Mouse (Mus musculus) forebrain, embryonic 12.5 days (tissue): ENCODE measurements at regions not wholly inside any gene's neighbourhood (a gene's known extent, or its start where the extent isn't known, plus 50 kb on each side); places are given as distances from the start of the nearest gene placed in this dataset.
"Not testable (repeated sequence)": the region's sequence is repeated elsewhere in the genome, so short reads cannot be mapped to it uniquely, and the experiment has no call there.

ENCODE experiments used
- ATAC-seq: fragments of 200-750 bp; cut with Nextera tagmentation; 2 replicates; pipeline ENCODE4 v1.8.0; 2017; ENCODE audit warnings: moderate TSS enrichment; ENCODE audit not compliant: low FRiP score
- H3K27ac ChIP-seq: fragments of 300-500 bp; sonication (generic); 2 replicates; pipeline ENCODE4 v1.5.1; 2016; ENCODE audit warnings: mild to moderate bottlenecking
- H3K27me3 ChIP-seq: fragments of 300-500 bp; sonication (generic); 2 replicates; pipeline ENCODE4 v1.6.1; 2016; ENCODE audit warnings: mild to moderate bottlenecking
- H3K36me3 ChIP-seq: fragments of 300-500 bp; sonication (generic); replicated peaks from 2 replicates; pipeline ENCODE4 v1.6.1; 2016; ENCODE audit warnings: mild to moderate bottlenecking
- H3K4me1 ChIP-seq: fragments of 300-500 bp; sonication (generic); 2 replicates; pipeline ENCODE4 v1.6.1; 2016
- H3K4me2 ChIP-seq: fragments of 300-500 bp; sonication (generic); 2 replicates; pipeline ENCODE4 v1.6.1; 2016; ENCODE audit warnings: mild to moderate bottlenecking, moderate library complexity
- H3K4me3 ChIP-seq: fragments of 300-500 bp; sonication (generic); replicated peaks from 2 replicates; pipeline ENCODE4 v1.5.1; 2016; ENCODE audit warnings: mild to moderate bottlenecking
- H3K9ac ChIP-seq: fragments of 300-500 bp; sonication (generic); 2 replicates; pipeline ENCODE4 v1.6.1; 2016; ENCODE audit warnings: mild to moderate bottlenecking
- H3K9me3 ChIP-seq: fragments of 300-500 bp; sonication (generic); 2 replicates; pipeline ENCODE4 v1.6.1; 2016
- WGBS: fragments of 180-500 bp; shearing (Covaris S2); methylation state at CpG from one replicate; pipeline ENCODE4 v1.1.7; 2016; 5-methylcytosine and 5-hydroxymethylcytosine counted together

- Histone ChIP-seq H3K9ac (no peak overlapping the region), H3K9me3 (no peaks in the 10 kb centered on the region), H3K4me1 (no peaks in the 10 kb centered on the region), H3K36me3 (no peaks in the 10 kb centered on the region), H3K4me3 (no peak overlapping the region), H3K27ac (no peak overlapping the region), H3K4me2 (no peak overlapping the region), H3K27me3 (no peaks in the 10 kb centered on the region)
- ATAC-seq, result no peak
- 80% methylated on average over 2 of the region's 2 CpGs for WGBS
Measured at GRCm38 (mm10) chr3:106320061-106320460, 85.9 kb downstream of the Chil6 start.

- H3K4me2 ChIP-seq, result no peak overlapping the region
- H3K27ac ChIP-seq, result no peak overlapping the region
- no peak for ATAC-seq
- no peaks in the 10 kb centered on the region for H3K4me1 ChIP-seq
- no peaks in the 10 kb centered on the region for H3K27me3 ChIP-seq
- no peaks in the 10 kb centered on the region for H3K9me3 ChIP-seq
- H3K36me3 ChIP-seq, result no peaks in the 10 kb centered on the region
- H3K9ac ChIP-seq, result no peak overlapping the region
- no peak overlapping the region for H3K4me3 ChIP-seq
- WGBS, result 85% methylated on average over 1 of the region's 1 CpGs
Measured at GRCm38 (mm10) chr3:106316974-106317373, 89.0 kb downstream of the Chil6 start.

GRCm38 (mm10) chr3:106292938-106293337, 73.6 kb upstream of the Chil4 start:
- Histone ChIP-seq H3K9me3 (no peaks in the 10 kb centered on the region), H3K4me2 (no peak overlapping the region), H3K4me3 (no peak overlapping the region), H3K4me1 (no peaks in the 10 kb centered on the region), H3K27ac (no peak overlapping the region), H3K9ac (no peak overlapping the region), H3K36me3 (no peaks in the 10 kb centered on the region), H3K27me3 (no peaks in the 10 kb centered on the region)
- no peak for ATAC-seq
- 83% methylated on average over 2 of the region's 2 CpGs for WGBS

GRCm38 (mm10) chr3:106291894-106292293, 72.6 kb upstream of the Chil4 start:
- Histone ChIP-seq H3K4me2 (no peak overlapping the region), H3K9ac (no peak overlapping the region), H3K4me3 (no peak overlapping the region), H3K27ac (no peak overlapping the region), H3K27me3 (no peaks in the 10 kb centered on the region), H3K36me3 (no peaks in the 10 kb centered on the region), H3K9me3 (no peaks in the 10 kb centered on the region), H3K4me1 (no peaks in the 10 kb centered on the region)
- WGBS, result 90% methylated on average over 4 of the region's 4 CpGs
- ATAC-seq, result 0 out of 2 replicates have a peak, but pooled peaks have one; percentile 27

GRCm38 (mm10) chr3:106278571-106278970, 59.3 kb upstream of the Chil4 start:
- ATAC-seq, H3K36me3 ChIP-seq, H3K27ac ChIP-seq, H3K4me3 ChIP-seq, H3K27me3 ChIP-seq, H3K9me3 ChIP-seq, H3K4me2 ChIP-seq, H3K4me1 ChIP-seq, H3K9ac ChIP-seq: not testable (repeated sequence)
- WGBS, result 89% methylated on average over 2 of the region's 2 CpGs

- 0 out of 2 replicates have a peak, but pooled peaks have one; percentile 51 for ATAC-seq
- 90% methylated on average over 1 of the region's 1 CpGs for WGBS
Measured at GRCm38 (mm10) chr3:106275677-106276076, 56.4 kb upstream of the Chil4 start.

More at GRCm38 (mm10) chr3:106275677-106276076, 56.4 kb upstream of the Chil4 start:
- H3K27ac ChIP-seq, H3K36me3 ChIP-seq, H3K27me3 ChIP-seq, H3K4me2 ChIP-seq, H3K4me3 ChIP-seq, H3K9ac ChIP-seq, H3K4me1 ChIP-seq, H3K9me3 ChIP-seq: not testable (repeated sequence)
